14 mouse cellular contexts compared by ENCODE assay signal in genomic region chr2:59762277-59762676, GRCm38 (mm10).
"Had no signal": no experiment of that assay in that cellular context is flagged by ENCODE, and none has a peak within 500 bp of the region (broad histone marks: within the 10 kb centered on the region; RNA-seq: fewer than 3 reads in every experiment).

No protein-coding gene starts in this region.

- DNase-seq: liver, postnatal 0 days; lung, embryonic 14.5 days; lung, postnatal 10 days; lung, postnatal 4 days; retina, postnatal 1 day; right cerebral cortex, adult 18-20 months; right cerebral cortex, postnatal 25 days; right cerebral cortex, postnatal 4 days; spleen, adult 18-20 months; thymus, adult 2 months; thymus, postnatal 25 days; thymus, postnatal 4 days had no signal

- ATAC-seq: liver, postnatal 0 days; midbrain, embryonic 13.5 days; midbrain, embryonic 15.5 days had no signal
